Mouse (Mus musculus) embryonic fibroblast, embryonic 13.5 days (primary cell): ENCODE measurements at regions not wholly inside any gene's neighbourhood (a gene's known extent, or its start where the extent isn't known, plus 50 kb on each side); places are given as distances from the start of the nearest gene placed in this dataset.

ENCODE experiments used
- CTCF ChIP-seq: IDR thresholded peaks from 2 replicates; pipeline ENCODE4 v1.5.1; 2011; ENCODE audit warnings: mild to moderate bottlenecking, control low read depth, low read length, moderate library complexity, borderline replicate concordance; ENCODE audit not compliant: insufficient read depth
- POLR2A ChIP-seq: IDR thresholded peaks from 2 replicates; pipeline ENCODE4 v1.6.1; 2011; ENCODE audit warnings: low read depth, mild to moderate bottlenecking, control low read depth, low read length, moderate library complexity

- TF ChIP-seq CTCF (no peak), POLR2A (no peak)
These were observed 465.3 kb upstream of the Smim15 start for GRCm38 (mm10) chr13:107578968-107579367.
